Mouse (Mus musculus) frontal cortex, postnatal 25 days (tissue): ENCODE data around the gene Cntln.

Experiments used
- DNase-seq, 2 experiments: peaks; one replicate each; pipeline ENCODE4 v3.0.0; 2022; ENCODE audit warnings: low spot score in 2 of 2

The Cntln gene

DNA sequence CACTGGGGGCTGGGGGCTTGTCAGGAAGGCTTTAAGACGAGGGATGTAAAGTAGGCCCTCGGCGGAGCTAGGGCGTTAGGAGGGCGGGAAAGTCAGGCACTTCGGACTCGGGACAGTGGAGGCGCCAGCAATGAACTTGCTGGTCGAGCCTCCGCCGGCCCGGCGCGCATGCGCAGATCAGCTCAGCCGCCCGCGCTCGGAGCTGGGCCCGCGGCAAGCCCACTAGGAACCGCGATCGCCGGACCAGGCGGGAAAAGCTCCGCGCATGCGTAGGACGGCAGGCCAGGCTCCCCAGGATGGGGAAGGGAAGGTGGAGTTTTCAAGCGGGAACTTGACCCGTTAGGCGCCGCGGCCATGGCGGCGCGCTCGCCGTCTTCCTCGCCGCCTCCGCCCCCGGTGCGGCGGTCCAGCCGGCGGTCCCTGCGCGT lies at the start of gene Cntln:
TSS of gene Cntln (plus strand) at position 199 of the 428 bp plus-strand sequence.
- DNase-seq: peak; percentile 76 to 87

GRCm38 (mm10) chr4:84836979-84837378 lies 47.1 kb upstream of the Cntln start:
- DNase-seq: peak in 1 of 2 experiments; percentile 8

DNA sequence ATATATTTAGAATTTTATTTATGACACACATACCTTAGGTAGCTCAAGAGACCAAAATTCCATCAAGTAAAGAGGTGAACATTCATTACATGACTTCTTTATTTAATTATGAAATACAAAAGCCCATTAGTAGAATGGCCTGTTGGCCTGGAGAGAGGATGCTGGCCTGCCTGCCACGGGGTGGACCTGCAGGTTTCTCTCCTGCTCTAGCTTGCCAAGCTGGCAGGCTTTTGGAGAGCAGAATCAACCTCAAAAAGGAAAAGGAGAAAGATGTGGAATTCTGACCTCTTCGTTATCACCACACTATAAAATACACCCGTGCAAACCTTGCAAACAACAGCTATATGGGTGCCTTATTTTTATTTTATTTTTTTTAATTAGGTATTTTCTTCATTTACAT lies 45.6 kb upstream of the Cntln start:
- no peak for DNase-seq

DNA sequence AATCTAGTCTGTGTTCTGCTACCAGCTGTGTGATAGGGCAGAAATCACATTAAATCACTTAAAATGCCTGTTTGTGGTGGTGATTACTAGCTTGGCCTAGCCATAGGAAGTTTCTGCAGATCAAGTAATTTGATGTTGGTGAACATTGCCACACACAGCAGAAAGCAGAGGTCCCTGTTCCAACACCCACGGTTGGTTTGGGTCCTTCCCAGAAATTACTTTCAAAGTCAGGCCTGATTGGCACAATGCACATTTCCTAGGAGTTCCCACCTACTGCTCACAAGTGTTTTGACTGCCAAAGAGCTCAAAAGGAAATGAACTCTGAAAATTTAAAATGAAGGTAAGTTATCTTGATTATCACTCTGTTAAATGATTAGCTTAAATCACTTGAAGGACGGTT lies 44.6 kb upstream of the Cntln start:
- no peak for DNase-seq

DNA sequence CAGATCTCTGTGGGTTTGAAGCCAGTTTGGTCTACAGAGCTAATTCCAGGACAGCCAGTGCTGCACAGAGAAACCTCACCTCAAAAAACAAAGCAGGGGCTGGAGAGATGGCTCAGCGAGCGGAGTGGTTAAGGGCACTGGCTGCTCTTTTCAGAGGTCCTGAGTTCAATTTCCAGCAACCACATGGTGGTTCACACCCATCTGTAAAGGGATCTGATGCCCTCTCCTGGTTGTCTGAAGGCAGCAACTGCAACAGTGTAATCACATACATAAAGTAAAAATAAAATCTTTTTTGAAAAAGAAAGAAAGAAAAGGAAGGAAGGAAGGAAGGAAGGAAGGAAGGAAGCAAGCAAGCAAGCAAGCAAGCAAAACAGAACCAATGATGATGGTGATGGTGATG lies 26.5 kb upstream of the Cntln start:
- DNase-seq: no peak

DNA sequence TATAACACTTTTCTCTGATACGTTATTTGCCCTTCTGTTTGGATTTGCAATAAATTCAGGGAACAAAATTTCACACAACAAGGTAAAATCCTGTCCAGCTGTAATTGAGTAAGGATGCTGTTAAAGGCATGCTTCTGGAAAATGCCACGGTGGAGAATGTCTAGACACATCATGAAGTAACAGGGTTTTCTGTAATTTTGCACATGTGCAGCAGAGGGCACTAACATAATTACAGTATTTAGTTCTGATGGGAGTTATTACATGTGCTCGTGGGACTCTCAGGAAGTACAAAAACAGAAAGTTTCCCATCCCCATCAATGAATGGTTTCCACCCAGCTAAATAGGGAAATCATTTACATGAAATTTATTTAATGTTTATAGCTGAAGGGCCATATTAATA lies 7.8 kb upstream of the Cntln start:
- no peak for DNase-seq

- no peak for DNase-seq
These were observed 463 bp upstream of the Cntln start for GRCm38 (mm10) chr4:84883646-84884045.

- peak; percentile 12 to 16 for DNase-seq
These were observed 596 bp downstream of the Cntln start for GRCm38 (mm10) chr4:84884539-84885270.

DNA sequence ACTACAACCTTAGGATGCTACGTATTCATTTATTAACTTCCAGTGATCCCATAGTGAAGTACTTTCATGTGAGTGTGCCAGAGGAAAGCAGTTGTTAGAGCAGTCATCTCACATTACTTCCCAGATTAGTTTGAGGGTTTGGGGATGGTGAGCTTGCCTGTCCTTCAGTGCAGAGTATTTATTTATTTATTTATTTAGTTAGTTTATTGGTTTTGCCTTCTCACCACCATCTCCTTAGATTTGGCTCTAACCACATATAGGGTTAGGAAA lies 1.1 kb downstream of the Cntln start:
- DNase-seq: no peak

- DNase-seq: no peak
These were observed 34.3 kb downstream of the Cntln start for GRCm38 (mm10) chr4:84918393-84918792.

DNA sequence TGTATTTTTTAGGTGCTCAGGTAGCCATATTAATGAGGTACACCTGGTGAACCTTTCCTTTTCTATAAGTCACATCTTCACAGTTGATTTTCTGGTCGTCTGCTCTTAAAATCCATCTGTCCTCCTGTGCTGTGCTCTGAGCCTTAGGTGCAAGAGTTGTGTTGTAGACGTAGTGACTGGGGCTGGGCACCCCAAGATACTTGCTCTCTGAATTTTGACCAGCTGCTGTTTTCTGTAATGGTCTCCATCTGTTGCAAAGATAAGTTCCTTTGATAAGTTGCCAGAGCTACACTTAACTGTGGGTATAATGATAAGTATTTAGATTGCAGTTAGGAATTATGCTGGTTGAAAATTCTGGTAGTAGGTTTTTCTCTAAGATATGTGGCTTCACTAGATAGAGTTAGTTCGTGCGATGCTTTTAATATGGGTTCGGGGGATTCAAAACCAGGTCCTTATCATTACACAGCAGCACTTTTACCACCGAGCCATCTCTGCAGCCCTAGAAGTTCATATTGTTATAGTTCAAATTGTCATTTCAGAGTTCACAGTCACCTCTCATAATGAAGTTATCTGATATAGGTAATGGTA lies 50.3 kb downstream of the Cntln start:
- DNase-seq: no peak

DNA sequence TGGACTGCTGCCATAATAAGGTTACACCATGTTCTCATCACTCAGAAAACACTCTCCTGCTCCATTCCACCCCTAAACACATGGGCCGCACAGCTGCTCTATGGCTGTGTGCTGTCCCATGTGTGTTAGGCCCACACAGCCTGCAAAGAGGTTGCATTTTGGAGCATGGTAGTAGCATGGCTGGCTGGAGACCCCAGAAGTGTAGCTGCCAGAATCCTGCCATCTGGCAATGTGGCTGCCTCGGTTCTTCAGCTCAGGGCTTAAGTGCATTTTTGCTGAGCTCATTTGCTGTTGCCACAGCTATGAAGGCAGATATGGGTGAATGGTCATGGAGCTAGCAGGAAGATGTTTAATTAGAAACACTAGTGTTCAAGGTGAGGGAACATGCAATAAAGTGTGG lies 58.0 kb downstream of the Cntln start:
- DNase-seq: no peak

- DNase-seq: no peak
These were observed 58.5 kb downstream of the Cntln start for GRCm38 (mm10) chr4:84942651-84943050.

GRCm38 (mm10) chr4:84944100-84944499 lies 60.0 kb downstream of the Cntln start:
- no peak for DNase-seq

DNA sequence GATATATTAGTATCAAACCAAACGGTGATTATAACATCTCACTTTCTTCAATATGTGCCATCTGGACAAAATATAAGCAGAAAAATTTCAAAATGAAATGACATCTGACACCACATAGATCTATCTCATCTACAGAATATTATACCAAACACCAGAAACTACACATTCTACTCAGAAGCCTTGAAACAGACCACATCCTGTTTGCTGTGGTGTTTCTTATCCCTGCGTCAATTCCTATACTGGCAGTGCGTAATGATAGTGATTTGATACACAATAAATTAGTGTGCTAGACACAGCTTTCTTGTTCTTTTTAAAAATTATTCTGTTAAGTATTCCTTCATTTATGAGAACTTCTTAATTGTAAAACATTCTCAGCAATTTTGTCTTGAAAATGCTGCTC lies 62.3 kb downstream of the Cntln start:
- DNase-seq: no peak

DNA sequence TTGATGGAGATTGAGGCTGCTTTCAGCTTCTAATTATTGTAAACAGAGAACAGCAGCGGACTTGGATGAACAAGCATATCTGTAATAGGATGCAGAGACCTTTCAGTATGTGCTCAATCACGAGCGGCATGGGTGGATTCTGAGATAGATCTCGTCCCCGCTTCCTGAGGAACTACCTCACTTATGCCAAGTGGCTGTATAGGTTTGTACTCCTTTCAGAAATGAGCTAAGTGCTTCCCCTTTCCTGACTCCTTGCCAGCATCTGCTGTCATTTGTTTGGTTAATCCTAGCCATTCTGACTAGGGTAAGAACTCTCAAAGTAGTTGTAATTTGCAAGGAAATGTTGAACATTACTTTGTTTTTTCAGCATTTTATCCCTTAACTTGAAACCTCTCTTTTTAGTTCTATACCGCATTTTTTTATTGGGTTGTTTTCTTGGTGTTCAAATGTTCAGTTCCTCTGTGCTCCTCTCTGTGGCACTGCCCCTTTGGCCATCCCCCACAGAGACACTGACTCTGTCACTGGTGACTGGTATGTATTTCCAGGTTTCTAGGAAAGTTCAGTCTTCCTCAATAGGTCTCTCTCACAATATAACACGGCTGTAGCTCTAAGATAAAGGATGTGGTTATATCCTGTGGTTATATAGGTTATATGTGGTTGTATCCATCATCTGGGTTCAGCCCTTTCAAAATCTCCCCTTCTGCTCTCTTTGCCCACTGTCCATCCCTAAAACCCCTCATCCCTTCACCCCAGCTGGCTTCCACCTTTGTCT lies 93.0 kb downstream of the Cntln start:
- no peak for DNase-seq

DNA sequence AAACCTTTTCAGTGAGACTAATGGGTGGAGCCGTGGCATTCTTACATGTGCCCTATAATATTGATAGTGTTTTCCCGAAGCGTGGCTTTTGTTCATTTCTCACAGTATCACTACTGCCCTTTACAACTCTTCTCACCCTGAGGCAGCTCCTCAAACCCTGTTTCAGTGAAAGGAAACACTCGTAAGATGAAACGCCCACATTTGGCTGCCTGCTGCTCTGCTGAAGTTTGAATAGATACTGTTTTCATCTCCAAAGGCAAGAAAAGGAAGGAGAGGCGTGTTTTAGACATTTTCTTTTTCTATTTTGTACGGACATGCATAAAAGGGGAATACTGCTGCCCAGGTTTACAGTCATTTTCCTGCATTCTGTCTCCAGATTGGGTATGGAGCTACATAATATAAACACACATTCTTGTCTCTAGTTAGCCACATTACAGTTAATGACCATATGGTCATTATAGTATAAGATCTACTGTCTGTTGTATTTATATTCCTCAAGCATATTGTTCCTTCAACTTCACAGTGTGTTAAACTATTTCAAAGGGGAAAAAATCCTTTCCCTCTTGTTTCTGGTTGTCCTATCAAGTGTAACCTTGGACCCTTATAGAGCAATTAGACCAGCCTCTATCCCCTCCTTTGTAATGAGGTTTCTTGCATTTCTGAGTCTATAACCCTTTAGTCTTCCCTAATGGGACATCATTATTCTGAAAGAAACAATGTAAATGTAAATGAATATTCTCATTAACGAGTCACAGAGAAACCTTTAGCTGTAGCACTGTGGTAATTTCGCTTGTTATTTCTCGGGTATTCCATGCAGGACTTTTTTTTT lies 111.6 kb downstream of the Cntln start:
- DNase-seq: no peak

DNA sequence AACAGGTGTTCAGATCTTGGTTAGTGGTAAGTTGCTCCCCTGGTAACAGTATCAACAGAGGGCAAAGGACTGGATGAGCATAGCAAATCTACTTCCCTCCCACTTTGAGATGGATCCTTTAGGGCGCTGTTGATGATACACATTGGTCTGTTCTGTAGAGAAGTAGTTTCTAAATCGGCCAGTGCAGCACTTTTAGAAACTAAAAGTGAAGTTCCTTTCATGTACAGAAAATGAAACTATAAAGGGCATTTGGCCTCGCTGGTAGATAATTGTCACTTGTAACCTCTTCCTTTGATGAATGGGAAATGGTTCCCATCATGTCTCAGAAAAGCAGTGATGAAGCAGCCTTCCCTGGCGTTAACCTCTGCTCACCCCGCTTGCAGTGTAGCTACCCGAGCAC lies 121.5 kb downstream of the Cntln start:
- no peak for DNase-seq

DNA sequence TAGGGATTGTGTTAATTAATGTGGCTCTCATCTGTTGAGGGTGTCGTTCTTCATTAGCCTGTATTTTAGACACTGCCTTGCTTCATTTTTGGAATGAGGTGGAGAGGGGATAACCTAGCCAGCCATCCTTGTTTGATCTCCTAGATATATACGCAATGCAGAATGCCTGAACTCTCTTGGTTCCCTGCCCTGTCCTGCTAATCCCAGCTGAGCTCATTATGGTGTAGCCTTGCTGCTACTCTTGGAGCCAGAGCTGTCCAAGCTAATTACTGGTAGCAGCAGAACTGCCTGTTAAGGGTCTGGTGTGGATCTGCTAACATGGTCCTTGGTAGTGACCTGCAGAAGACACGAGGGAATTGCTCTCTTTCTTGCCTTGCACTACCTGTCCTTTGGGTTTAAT lies 122.7 kb downstream of the Cntln start:
- DNase-seq: no peak

DNA sequence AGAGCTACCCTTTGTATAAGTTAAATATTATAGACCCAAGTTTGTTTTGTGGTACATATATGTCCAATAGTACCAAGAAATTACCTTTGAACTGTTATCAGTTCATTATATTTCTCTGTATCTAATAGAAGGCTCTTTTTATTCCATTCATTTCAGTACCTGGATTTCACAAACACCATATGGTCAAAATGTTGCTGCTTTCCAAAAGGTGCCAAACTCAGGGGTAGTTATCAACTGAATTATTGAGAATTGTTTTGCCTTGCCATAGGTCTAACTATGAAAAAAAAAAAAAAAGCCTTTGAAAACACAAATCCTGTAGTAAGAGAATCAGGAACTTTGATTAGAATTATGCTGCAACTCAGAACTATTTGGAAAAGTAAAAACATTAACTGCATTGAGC lies 126.7 kb downstream of the Cntln start:
- DNase-seq: no peak

- no peak for DNase-seq
These were observed 161.6 kb downstream of the Cntln start for GRCm38 (mm10) chr4:85045748-85046147.

DNA sequence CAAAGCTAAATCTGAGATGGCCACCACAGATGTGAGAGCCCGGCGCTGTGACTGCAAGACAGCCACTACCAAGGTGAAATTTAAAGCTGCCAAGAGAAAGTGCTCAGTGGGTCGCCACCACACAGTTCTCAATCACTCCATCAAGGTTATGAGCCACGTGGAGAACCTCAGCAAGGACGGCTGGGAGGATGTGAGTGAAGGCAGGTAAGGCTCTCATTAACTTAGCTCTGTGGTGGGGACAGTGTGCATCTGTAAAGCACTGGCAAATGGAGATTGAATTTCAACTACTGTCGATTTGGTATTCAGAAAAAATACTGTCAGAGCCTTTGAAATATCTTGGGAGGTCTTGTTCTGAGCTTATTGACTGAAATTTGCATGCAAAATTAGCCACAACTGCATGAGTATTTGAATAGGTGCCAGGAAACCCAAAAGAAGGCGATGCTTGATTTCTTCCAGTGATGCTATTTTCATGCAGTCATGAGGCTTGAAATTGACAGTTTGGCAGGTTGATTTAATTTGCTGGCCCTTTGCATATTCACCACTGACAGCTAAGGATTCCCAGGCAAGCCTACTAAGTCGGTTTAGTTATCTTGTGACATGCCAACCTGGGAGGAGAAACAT lies 165.9 kb downstream of the Cntln start:
- no peak for DNase-seq
